Mouse (Mus musculus): Measurements from ENCODE around the gene Il22ra2.
"Not testable (repeated sequence)": the region's sequence is repeated elsewhere in the genome, so short reads cannot be mapped to it uniquely, and the experiment has no call there.

The Il22ra2 gene

DNA sequence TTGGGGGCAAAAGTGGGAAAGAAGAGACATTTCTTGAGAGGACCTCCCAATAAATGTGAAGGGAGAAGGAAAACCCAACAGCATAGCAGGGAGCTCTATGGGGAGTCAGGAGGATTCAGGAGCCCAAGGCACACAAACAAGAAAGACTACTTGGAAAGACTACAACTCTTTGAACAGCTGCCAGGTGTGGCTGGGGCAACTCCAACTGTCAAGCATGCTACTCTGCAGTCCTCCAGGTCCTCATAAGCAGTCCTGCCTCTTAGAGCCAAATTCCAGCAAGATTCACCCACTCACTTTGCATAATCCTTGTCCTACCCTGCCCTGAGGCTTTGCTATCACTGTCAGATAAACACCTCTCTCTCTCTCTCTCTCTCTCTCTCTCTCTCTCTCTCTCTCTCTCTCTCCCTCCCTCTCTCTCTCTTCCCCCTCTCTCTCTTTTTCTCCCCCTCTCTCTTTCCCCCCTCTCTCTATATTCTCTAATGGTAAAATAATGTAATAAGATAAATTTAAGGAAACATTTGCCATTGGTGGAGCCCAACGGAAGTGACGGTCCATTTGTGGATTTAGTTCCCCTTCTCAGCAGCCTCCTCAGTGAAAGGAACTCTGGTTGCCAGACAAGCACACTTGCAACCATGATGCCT is at the start of gene Il22ra2:
Il22ra2 (plus strand) TSS at position 591 of the 641 bp plus-strand sequence.
- no peak for DNase-seq

- DNase-seq = no peak
Observed at GRCm38 (mm10) chr10:19577571-19577970, 44.2 kb upstream of the Il22ra2 start.

GRCm38 (mm10) chr10:19578001-19578400 is 43.8 kb upstream of the Il22ra2 start:
- no peak for DNase-seq

DNA sequence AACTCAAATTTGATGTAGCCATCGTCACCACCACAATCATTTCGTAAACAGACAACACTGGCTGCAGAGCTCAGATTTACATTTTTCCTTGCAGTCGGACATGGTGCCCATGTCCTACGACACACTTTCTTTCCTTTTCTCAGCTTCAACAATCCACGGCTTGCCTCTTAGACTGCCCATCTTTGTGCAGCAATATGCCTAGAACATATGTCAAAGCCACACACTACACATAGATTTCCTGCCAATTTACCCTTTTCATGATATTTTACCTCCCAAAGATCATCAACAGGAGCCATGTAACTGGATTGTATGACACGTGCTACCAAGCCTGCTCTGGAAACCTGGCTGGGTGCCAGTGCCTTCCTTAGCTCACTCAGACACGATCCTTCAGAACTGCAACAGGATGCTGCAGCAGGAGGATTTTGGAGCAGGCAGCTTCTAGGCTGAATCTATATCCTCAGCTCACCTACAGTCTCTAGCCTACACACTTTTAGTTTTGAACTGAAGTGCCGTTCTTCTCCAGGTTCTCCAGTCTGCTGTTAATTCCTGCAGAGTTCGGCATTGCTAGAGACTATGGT is 43.3 kb upstream of the Il22ra2 start:
- DNase-seq = no peak

- DNase-seq = no peak
Observed at GRCm38 (mm10) chr10:19580660-19581059, 41.1 kb upstream of the Il22ra2 start.

GRCm38 (mm10) chr10:19581844-19582582 is 39.8 kb upstream of the Il22ra2 start:
- DNase-seq = no peak

GRCm38 (mm10) chr10:19582806-19583430 is 38.9 kb upstream of the Il22ra2 start:
- no peak for DNase-seq

DNA sequence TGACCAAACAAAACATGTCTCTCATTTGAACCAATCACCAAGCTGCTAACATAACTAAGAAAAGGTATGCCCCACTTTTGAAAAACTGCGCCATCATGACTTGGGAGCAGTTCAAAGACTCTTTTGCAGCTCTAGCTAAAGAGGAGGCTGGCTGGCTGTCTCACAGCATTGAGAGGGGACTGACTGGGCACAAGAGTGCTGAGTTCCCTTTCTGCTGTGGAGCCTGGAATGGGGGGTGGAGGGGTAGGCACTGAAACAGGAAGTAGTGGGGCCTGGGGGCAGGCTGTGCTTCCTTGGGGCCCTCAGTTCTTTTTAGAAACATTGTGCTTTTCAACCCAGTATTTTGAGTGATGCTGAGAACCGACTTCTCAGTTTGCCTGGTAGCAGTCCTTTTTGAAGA is 37.7 kb upstream of the Il22ra2 start:
- DNase-seq = peak; percentile 84

- no peak for DNase-seq
Observed at GRCm38 (mm10) chr10:19584846-19585245, 37.0 kb upstream of the Il22ra2 start.

GRCm38 (mm10) chr10:19585860-19586259 is 35.9 kb upstream of the Il22ra2 start:
- no peak for DNase-seq

- no peak for DNase-seq
Observed at GRCm38 (mm10) chr10:19587281-19587680, 34.5 kb upstream of the Il22ra2 start.

- DNase-seq = no peak
Observed at GRCm38 (mm10) chr10:19589626-19590025, 32.2 kb upstream of the Il22ra2 start.

GRCm38 (mm10) chr10:19591286-19591640 is 30.5 kb upstream of the Il22ra2 start:
- DNase-seq = no peak

GRCm38 (mm10) chr10:19591641-19592441 is 30.0 kb upstream of the Il22ra2 start, which contains the start of gene Ifngr1:
Ifngr1 (plus strand) TSS chr10:19591949.
- peak; percentile 98 for DNase-seq

DNA sequence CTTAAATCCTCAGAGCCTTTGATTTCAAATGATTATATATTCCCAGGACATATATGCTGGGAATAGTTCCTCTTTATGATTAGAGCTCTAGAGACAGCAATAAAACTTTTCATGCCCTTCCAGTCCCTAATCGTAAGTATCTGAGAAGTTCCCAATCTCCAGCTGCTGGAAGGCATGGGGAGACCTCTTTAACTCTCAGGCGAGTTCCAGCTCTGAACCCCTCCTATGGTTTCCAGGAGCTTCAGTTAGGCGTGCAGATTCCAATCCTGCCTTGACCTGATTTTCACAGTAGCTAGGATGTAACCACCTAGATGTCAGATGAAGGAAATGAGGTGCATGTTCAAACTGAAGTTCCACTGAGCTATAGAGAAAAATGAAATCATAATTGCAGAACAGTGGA is 29.2 kb upstream of the Il22ra2 start:
- no peak for DNase-seq

- no peak for DNase-seq
Observed at GRCm38 (mm10) chr10:19593296-19593695, 28.5 kb upstream of the Il22ra2 start.

- DNase-seq = no peak
Observed at GRCm38 (mm10) chr10:19594201-19594905, 27.4 kb upstream of the Il22ra2 start.

- no peak for DNase-seq
Observed at GRCm38 (mm10) chr10:19596866-19597265, 24.9 kb upstream of the Il22ra2 start.

GRCm38 (mm10) chr10:19598091-19598490 is 23.7 kb upstream of the Il22ra2 start:
- no peak for DNase-seq

DNA sequence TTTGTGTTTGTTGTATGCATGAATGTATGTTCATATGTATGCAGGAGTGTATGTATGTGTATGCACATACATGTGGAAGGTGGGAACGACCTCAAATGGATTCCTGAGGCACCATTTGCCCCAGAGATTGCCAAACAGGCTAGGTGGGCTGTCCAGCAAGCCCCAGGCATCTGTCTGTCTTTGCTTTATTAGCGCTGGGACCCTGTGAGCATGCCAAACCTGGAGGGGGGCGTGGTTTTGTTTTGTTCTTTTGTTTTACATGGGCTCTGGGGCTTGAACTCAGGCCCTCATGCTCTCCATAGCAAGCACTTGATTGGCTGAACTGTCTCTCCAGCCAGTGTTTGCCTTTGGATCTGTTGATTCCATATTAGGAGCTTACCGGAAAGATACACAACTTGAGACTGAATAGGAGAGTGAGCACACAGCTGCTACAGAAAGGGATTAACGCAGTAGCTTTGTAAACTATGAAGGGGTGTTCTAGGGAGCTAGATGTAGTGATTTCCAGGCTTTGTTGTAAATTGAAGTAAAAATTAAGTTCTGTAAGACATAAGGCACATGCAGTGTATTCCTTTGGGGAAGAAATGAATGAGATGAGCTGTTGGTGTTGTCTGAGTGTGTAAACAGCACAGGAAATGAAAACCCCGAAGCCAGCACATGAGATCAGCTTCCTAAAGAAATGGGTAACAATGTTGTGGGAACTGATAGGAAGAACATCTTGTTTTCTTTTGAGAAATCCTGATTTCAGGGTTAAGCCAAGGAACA is 22.3 kb upstream of the Il22ra2 start:
- no peak for DNase-seq

- no peak for DNase-seq
Observed at GRCm38 (mm10) chr10:19600093-19600420, 21.7 kb upstream of the Il22ra2 start.

DNA sequence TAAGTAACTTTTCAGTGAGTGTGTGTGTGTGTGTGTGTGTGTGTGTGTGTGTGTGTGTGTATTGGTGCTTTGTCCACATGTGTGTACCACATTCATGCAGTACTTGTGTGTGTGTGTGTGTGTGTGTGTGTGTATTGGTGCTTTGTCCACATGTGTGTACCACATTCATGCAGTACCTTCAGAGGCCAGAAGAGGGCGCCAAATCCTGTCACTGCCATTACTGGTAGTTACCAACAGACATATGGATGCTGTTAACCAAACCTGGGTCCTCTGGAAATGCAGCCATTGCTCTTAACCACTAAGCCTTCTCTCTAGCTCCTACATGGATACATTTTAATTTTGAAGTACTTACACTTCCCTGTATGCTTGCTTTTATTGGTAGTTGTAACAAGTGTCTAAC is 20.3 kb upstream of the Il22ra2 start:
- DNase-seq = not testable (repeated sequence)

Data from layer of hippocampus, adult 9-11 months (tissue).